Mouse (Mus musculus): ENCODE measurements around the gene Wwc2. TPM values are rescaled to one million over a fixed set of nuclear protein-coding genes. Genes with fewer than 3 reads are reported as not detected.

The Wwc2 gene
- polyA plus RNA-seq (2012), result 5.6 and 6.4 TPM in 2 replicates

- TF ChIP-seq GATA1 (IDR thresholded peaks at IDR 0.05; ENCODE audit: low read length), result no peak
Measured at GRCm38 (mm10) chr8:47990911-47991820, at the start of gene Wwc2. Gene Wwc2 (minus strand): TSS chr8:47990924.

- TF ChIP-seq GATA1 (IDR thresholded peaks at IDR 0.05; ENCODE audit: low read length), result no peak
Measured at GRCm38 (mm10) chr8:48038261-48038934, 47.7 kb upstream of the Wwc2 start.

GRCm38 (mm10) chr8:48032046-48032445 is 41.3 kb upstream of the Wwc2 start:
- TF ChIP-seq GATA1 (IDR thresholded peaks at IDR 0.05; ENCODE audit: low read length), result no peak

- no peak for TF ChIP-seq GATA1 (IDR thresholded peaks at IDR 0.05; ENCODE audit: low read length)
Measured at GRCm38 (mm10) chr8:48030667-48031066, 39.9 kb upstream of the Wwc2 start.

- no peak for TF ChIP-seq GATA1 (IDR thresholded peaks at IDR 0.05; ENCODE audit: low read length)
Measured at GRCm38 (mm10) chr8:48026796-48027195, 36.1 kb upstream of the Wwc2 start.

GRCm38 (mm10) chr8:48023206-48023605 is 32.5 kb upstream of the Wwc2 start:
- TF ChIP-seq GATA1 (IDR thresholded peaks at IDR 0.05; ENCODE audit: low read length), result no peak

GRCm38 (mm10) chr8:48019737-48020136 is 29.0 kb upstream of the Wwc2 start:
- no peak for TF ChIP-seq GATA1 (IDR thresholded peaks at IDR 0.05; ENCODE audit: low read length)

- TF ChIP-seq GATA1 (IDR thresholded peaks at IDR 0.05; ENCODE audit: low read length), result no peak
Measured at GRCm38 (mm10) chr8:48016538-48016937, 25.8 kb upstream of the Wwc2 start.

- no peak for TF ChIP-seq GATA1 (IDR thresholded peaks at IDR 0.05; ENCODE audit: low read length)
Measured at GRCm38 (mm10) chr8:48014386-48014785, 23.7 kb upstream of the Wwc2 start.

- TF ChIP-seq GATA1 (IDR thresholded peaks at IDR 0.05; ENCODE audit: low read length), result no peak
Measured at GRCm38 (mm10) chr8:48013281-48013680, 22.6 kb upstream of the Wwc2 start.

- TF ChIP-seq GATA1 (IDR thresholded peaks at IDR 0.05; ENCODE audit: low read length), result no peak
Measured at GRCm38 (mm10) chr8:48011871-48012270, 21.1 kb upstream of the Wwc2 start.

- no peak for TF ChIP-seq GATA1 (IDR thresholded peaks at IDR 0.05; ENCODE audit: low read length)
Measured at GRCm38 (mm10) chr8:48010977-48011376, 20.3 kb upstream of the Wwc2 start.

GRCm38 (mm10) chr8:48009399-48009798 is 18.7 kb upstream of the Wwc2 start:
- no peak for TF ChIP-seq GATA1 (IDR thresholded peaks at IDR 0.05; ENCODE audit: low read length)

- no peak for TF ChIP-seq GATA1 (IDR thresholded peaks at IDR 0.05; ENCODE audit: low read length)
Measured at GRCm38 (mm10) chr8:48008936-48009335, 18.2 kb upstream of the Wwc2 start.

- no peak for TF ChIP-seq GATA1 (IDR thresholded peaks at IDR 0.05; ENCODE audit: low read length)
Measured at GRCm38 (mm10) chr8:48006869-48007268, 16.1 kb upstream of the Wwc2 start.

GRCm38 (mm10) chr8:48002551-48002950 is 11.8 kb upstream of the Wwc2 start:
- TF ChIP-seq GATA1 (IDR thresholded peaks at IDR 0.05; ENCODE audit: low read length), result no peak

- TF ChIP-seq GATA1 (IDR thresholded peaks at IDR 0.05; ENCODE audit: low read length), result no peak
Measured at GRCm38 (mm10) chr8:48001395-48001794, 10.7 kb upstream of the Wwc2 start.
